Mouse (Mus musculus) forebrain, embryonic 14.5 days (tissue): ENCODE results near the gene Pgpep1. TPM values are rescaled to one million over a fixed set of nuclear protein-coding genes. Genes with fewer than 3 reads are reported as not detected.

ENCODE experiments used
- ATAC-seq: fragments of 200-750 bp; cut with Nextera tagmentation; 2 replicates; pipeline ENCODE4 v1.8.0; 2017; ENCODE audit warnings: mild to moderate bottlenecking, moderate library complexity
- DNase-seq: peaks from one replicate; pipeline ENCODE4 v3.0.0-alpha.2; 2015; ENCODE audit warnings: low spot score
- H3K27ac ChIP-seq: fragments of 300-500 bp; sonication (generic); 2 replicates; pipeline ENCODE4 v1.5.1; 2014; ENCODE audit warnings: low read depth, mild to moderate bottlenecking, control low read depth, low read length, moderate library complexity
- H3K27me3 ChIP-seq: fragments of 300-500 bp; sonication (generic); replicated peaks from 2 replicates; pipeline ENCODE4 v1.6.1; 2014; ENCODE audit warnings: low read length, control low read depth, mixed read lengths; ENCODE audit not compliant: control insufficient read depth, insufficient read depth
- H3K36me3 ChIP-seq: fragments of 300-500 bp; sonication (generic); 2 replicates; pipeline ENCODE4 v1.6.1; 2014; ENCODE audit warnings: low read length, control low read depth; ENCODE audit not compliant: control insufficient read depth, insufficient read depth
- H3K4me1 ChIP-seq: fragments of 300-500 bp; sonication (generic); 2 replicates; pipeline ENCODE4 v1.6.1; 2014; ENCODE audit warnings: antibody characterized with exemption, low read length, control low read depth; ENCODE audit not compliant: control insufficient read depth, insufficient read depth
- H3K4me2 ChIP-seq: fragments of 300-500 bp; sonication (generic); 2 replicates; pipeline ENCODE4 v1.6.1; 2014; ENCODE audit warnings: mild to moderate bottlenecking, control low read depth, low read length
- H3K4me3 ChIP-seq: fragments of 300-500 bp; sonication (generic); 2 replicates; pipeline ENCODE4 v1.5.1; 2014; ENCODE audit warnings: low read depth, low read length, control low read depth
- H3K9ac ChIP-seq: fragments of 300-500 bp; sonication (generic); 2 replicates; pipeline ENCODE4 v1.6.1; 2014; ENCODE audit warnings: mild to moderate bottlenecking, low read length, control low read depth, moderate library complexity
- H3K9me3 ChIP-seq: fragments of 300-500 bp; sonication (generic); replicated peaks from 2 replicates; pipeline ENCODE4 v1.6.1; 2016; ENCODE audit warnings: low read length, control low read depth, mixed read lengths; ENCODE audit not compliant: control insufficient read depth
- WGBS: fragments of 180-500 bp; shearing (Covaris S2); extraction: QIAGEN DNeasy Blood & Tissue Kit; methylation state at CpG from one replicate; pipeline ENCODE4 v1.1.7; 2014; 5-methylcytosine and 5-hydroxymethylcytosine counted together
- polyA plus RNA-seq: library from polyadenylated mRNA; unstranded; fragments of >200 nt; fragmentation: Nextera tagmentation; extraction: Ambion mirVana; gene quantifications from 2 replicates; pipeline ENCODE4 v1.2.1, GENCODE M21; 2014

Pgpep1 gene
- polyA plus RNA-seq, 1 experiment from 2014 or later, result 101 TPM

DNA sequence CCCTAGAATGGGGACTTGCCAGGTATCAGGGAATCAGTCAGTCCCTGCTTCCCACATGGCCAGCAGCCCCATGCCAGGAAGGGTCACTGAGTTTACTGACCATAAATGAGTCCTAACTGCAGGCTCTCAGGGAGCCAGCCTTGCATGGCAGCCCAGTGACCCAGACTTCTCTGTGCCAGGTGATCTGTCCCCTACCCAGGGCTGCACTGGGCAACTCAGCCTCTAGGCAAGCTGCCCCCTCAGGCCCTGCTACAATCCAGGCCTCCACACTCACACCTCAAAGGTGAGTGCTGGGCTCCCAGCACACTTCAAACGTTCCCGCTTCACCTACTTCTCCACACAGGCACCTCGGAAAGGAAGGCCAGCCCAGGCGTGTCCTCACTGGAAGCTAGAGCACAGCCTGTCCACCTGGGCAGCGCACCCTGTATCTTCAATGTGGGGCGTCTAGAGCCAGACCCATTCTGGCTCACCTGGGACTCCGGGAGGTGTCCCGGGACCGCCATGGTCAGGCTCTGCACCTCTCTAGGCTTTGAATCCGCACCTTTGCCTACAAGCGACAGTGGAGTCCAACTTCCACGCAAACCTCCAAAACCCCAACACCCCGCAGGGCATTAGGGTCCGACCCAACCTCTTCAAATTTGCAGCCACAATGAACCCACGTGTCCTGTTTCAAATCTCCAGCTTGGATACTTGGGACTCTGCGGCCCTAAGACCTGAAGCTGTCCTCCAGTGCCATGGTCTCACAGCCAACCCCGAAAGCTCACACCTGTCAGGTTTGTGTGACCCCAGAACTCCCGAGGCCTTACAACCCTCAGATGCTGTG, 53.2 kb downstream of the Pgpep1 start:
- H3K9ac ChIP-seq, result peak overlapping the region; percentile 92
- H3K36me3 ChIP-seq, result peaks cover 4% of the 10 kb centered on the region; the same call in 1 of the 2 replicates
- H3K27me3 ChIP-seq, result peaks cover 4% of the 10 kb centered on the region; the same call in 1 of the 2 replicates
- ATAC-seq (no peak), DNase-seq (no peak)
- H3K9me3 ChIP-seq, result no peaks in the 10 kb centered on the region
- 72% methylated on average over 18 of the region's 18 CpGs for WGBS
- H3K27ac ChIP-seq, result no peak overlapping the region
- H3K4me2 ChIP-seq, result peak overlapping the region; percentile 85
- peaks cover 34% of the 10 kb centered on the region for H3K4me1 ChIP-seq
- H3K4me3 ChIP-seq, result peak overlapping the region; percentile 77

DNA sequence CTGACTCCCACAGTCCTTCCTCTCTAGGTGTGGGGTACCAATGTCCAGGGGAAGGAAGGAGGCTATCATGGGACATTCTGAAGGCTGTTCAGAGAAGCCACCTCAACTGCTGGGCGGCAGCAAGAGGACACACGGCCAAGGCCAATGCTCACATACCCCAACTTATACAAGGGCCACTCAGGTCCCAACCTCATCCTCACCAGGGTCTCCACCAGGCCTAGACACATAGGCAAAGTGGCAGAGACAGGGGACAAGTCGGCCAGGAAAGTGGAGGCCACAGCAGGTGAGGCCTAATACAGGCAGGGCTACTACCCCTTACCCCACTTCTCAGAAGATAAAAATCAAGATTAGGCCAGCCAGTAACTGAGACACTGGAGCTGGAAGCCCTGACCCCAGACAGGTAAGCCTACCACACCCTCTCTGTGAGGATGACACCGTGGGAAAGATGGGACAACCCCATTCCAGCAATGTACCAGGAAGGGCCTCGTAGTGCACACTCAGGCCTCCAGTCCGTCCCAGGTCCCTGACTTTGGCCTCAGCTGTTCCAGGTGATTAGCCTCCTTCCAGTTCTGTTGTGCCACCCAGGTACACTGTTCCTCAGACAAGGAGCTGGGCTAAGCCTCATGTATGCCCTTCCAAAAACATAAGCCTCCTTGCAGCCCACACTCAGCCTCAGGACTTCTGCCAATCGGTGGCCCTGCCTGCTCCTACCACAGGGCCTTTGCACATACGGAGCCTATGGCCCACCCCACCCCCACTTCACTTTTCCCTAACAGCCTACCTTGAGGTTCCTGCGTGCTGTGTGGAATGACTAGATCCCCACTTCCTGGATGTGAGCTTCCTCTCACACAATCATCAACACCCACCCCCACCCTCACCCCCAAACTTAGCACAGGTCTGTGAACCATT, 54.1 kb downstream of the Pgpep1 start:
- H3K27ac ChIP-seq, result no peak overlapping the region
- peaks cover 4% of the 10 kb centered on the region; the same call in 1 of the 2 replicates for H3K36me3 ChIP-seq
- peaks cover 38% of the 10 kb centered on the region for H3K4me1 ChIP-seq
- DNase-seq (no peak), ATAC-seq (no peak)
- no peaks in the 10 kb centered on the region for H3K9me3 ChIP-seq
- H3K4me3 ChIP-seq, result no peak overlapping the region
- 94% methylated on average over 9 of the region's 9 CpGs for WGBS
- peaks cover 2% of the 10 kb centered on the region; the same call in 1 of the 2 replicates for H3K27me3 ChIP-seq
- no peak overlapping the region for H3K9ac ChIP-seq
- H3K4me2 ChIP-seq, result no peak overlapping the region

GRCm38 (mm10) chr8:70604558-70604957, 55.6 kb downstream of the Pgpep1 start:
- Histone ChIP-seq H3K27ac (no peak overlapping the region), H3K4me1 (peaks cover 37% of the 10 kb centered on the region), H3K27me3 (no peaks in the 10 kb centered on the region), H3K9ac (no peak overlapping the region), H3K36me3 (peaks cover 4% of the 10 kb centered on the region; the same call in 1 of the 2 replicates), H3K9me3 (no peaks in the 10 kb centered on the region), H3K4me2 (no peak overlapping the region), H3K4me3 (no peak overlapping the region)
- DNase-seq, result no peak
- no peak for ATAC-seq
- 91% methylated on average over 7 of the region's 7 CpGs for WGBS

DNA sequence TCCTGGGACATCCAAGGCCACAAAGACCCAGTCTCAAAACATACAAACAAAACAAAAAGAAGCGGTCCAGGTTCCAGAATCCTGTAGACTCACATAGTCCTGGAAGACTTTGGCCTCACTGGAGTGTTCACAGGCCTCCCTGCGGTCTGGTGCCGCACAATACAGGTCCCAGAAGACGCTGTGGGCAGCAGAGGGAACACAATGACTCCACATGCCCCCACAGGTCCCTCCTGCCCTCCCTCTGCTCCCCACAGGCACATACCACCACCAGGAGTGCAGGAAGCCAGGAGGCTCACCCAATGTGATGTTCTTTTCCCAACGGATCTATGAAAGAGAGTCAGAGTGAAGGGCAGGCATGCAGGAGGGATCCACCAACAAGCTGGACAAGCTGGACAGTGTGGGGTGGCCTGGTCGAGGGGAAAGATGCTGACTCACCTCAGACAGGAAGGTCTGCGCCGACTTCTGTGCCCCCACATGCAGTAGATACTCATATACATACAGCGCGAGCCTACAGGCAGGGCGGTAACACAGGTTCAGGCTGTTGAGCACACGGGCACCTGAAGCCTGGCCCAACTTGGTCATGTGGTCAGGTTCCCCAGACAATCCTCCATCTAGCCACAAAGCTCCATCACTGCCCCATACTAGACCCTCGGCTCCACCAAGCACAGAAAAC, 57.9 kb downstream of the Pgpep1 start:
- WGBS, result 94% methylated on average over 13 of the region's 13 CpGs
- Histone ChIP-seq H3K9ac (no peak overlapping the region), H3K27ac (no peak overlapping the region), H3K4me2 (no peak overlapping the region), H3K27me3 (no peaks in the 10 kb centered on the region), H3K36me3 (peaks cover 6% of the 10 kb centered on the region; the same call in 1 of the 2 replicates), H3K4me3 (no peak overlapping the region), H3K4me1 (peaks cover 37% of the 10 kb centered on the region), H3K9me3 (no peaks in the 10 kb centered on the region)
- ATAC-seq (no peak), DNase-seq (no peak)

DNA sequence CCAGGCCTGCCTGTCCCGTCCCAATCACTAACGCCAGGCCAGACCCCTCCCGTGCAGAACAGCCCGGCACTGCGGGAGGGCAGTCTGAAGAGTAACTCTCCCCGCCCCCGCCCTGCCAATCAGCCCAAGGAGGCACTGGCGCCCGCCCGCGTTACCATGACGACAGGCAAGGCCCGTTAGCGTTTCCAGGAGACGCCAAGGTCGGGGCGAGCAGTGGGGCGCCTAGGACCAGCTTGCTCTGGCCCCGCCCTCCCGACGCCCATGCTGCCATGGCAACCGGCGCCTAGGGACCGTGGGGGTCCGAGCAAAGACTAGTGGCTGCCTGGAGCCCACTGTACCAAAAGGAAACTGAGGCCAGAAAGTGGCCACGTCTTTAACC, 58.9 kb downstream of the Pgpep1 start:
- ATAC-seq (peak; percentile 70), DNase-seq (peak; percentile 96)
- WGBS, result under 1% methylated on average over 25 of the region's 26 CpGs
- H3K9me3 ChIP-seq, result no peaks in the 10 kb centered on the region
- H3K4me2 ChIP-seq, result peak overlapping the region; percentile 47
- H3K4me3 ChIP-seq, result 0 out of 2 replicates have a peak overlapping the region, but pooled peaks have one; percentile 8
- H3K36me3 ChIP-seq, result peaks cover 14% of the 10 kb centered on the region; the same call in 1 of the 2 replicates
- H3K27me3 ChIP-seq, result no peaks in the 10 kb centered on the region
- peaks cover 32% of the 10 kb centered on the region for H3K4me1 ChIP-seq
- peak overlapping the region; percentile 85 for H3K27ac ChIP-seq
- no peak overlapping the region for H3K9ac ChIP-seq

DNA sequence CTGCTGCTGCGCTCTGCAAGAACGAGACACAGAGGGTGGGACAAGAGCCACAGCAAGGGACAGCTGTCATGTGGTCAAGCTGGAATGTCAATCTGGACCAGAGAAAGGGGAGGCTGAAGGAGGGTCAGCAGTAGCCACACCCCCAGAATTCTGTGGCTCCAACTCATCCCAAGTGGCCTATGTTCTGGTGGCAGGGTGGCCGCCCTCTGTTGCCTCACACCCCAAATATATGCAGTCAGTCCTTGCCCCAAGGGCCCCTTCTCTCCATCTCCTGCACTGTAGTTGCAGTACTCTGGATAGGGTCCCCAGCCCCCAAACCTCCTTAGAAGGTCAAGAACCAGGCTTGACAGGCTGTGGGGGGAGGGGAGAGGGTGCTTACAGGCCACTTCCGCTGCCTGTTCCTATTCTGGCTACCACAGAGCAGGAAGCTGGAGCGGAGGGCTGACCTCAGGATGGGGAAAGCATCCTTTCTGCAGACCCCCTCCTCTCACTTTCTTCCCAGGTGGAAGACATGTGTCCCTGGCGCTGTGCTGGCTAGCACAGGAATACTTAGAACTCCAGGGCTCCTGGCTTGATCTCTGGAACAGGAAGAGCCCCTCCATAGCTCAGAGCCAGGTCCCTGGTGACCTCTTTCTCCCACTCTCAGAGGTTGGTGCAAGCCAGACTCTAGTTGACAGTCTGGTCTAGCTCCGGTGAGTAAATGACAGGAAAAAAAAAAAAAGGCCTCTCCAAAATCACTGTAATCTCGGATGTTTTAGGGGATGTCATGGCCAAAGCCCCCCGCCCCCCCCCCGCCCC, 59.5 kb downstream of the Pgpep1 start:
- Histone ChIP-seq H3K9ac (peak overlapping the region; percentile 29; the same call in 1 of the 2 replicates), H3K27ac (peak overlapping the region; percentile 85), H3K4me2 (peak overlapping the region; percentile 47), H3K4me1 (peaks cover 32% of the 10 kb centered on the region), H3K36me3 (peaks cover 18% of the 10 kb centered on the region; the same call in 1 of the 2 replicates), H3K4me3 (0 out of 2 replicates have a peak overlapping the region, but pooled peaks have one; percentile 8), H3K9me3 (no peaks in the 10 kb centered on the region), H3K27me3 (no peaks in the 10 kb centered on the region)
- 24% methylated on average over 10 of the region's 10 CpGs for WGBS
- ATAC-seq, result peak; percentile 11; the same call in 1 of the 2 replicates
- no peak for DNase-seq

DNA sequence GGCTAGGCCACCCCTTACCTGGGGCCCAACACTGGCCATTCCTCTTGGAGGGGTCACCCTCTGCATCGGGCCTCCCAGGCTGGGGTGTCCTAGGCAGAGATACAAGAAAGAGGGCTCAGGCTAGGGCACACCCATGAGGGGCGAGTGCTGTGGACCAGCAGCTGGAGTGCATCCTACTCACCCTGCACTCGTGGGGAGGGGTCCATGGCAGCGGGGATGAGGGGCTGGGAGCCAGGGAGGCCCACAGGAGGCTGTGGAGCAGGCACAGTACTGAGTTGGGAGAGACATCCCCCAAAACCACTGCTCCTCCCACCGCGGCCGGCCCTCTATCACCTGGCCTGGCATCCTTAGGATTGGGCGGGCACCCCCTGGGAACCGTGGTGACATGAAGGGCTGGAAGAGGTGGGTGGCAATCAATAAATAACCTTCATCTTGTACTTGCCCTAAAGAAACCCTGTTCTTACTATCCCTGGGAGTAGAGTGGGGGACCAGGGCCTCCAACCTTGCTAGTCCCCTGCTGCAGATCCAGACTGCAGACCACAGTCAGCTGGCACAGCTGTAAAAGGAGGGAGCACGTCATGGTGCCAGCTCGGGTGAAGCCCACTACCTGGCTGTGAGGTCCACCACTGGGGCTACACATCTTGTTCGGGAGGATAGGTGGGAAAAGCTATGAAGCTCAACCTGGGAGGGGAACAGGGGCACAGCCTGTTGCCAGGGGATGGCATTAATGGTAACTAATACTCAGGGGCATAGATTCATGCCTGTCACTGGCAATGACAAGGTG, 60.5 kb downstream of the Pgpep1 start:
- no peaks in the 10 kb centered on the region for H3K27me3 ChIP-seq
- H3K4me3 ChIP-seq, result no peak overlapping the region
- ATAC-seq, result no peak
- H3K4me1 ChIP-seq, result peaks cover 39% of the 10 kb centered on the region
- 78% methylated on average over 12 of the region's 12 CpGs for WGBS
- H3K9me3 ChIP-seq, result no peaks in the 10 kb centered on the region
- peaks cover 18% of the 10 kb centered on the region; the same call in 1 of the 2 replicates for H3K36me3 ChIP-seq
- H3K4me2 ChIP-seq, result no peak overlapping the region
- H3K9ac ChIP-seq, result no peak overlapping the region
- no peak for DNase-seq
- peak overlapping the region; percentile 85; the same call in 1 of the 2 replicates for H3K27ac ChIP-seq
